Mouse (Mus musculus) bone marrow, adult 2 months (tissue): ENCODE data around the gene Cipc. TPM values are rescaled to one million over a fixed set of nuclear protein-coding genes. Genes with fewer than 3 reads are reported as not detected.
A peak's percentile ranks its signal among the peaks of the same experiment; 100 is the strongest.

Experiments
- H3K27ac ChIP-seq: fragments of 200-500 bp; 2 replicates; pipeline ENCODE4 v1.5.1; 2012; ENCODE audit warnings: low read depth, mild to moderate bottlenecking, control low read depth, inconsistent platforms, low read length; ENCODE audit not compliant: control insufficient read depth, poor library complexity, insufficient read depth
- H3K4me1 ChIP-seq: fragments of 200-500 bp; 2 replicates; pipeline ENCODE4 v1.6.1; 2011; ENCODE audit warnings: low read length; ENCODE audit not compliant: control insufficient read depth, insufficient read depth
- H3K4me3 ChIP-seq: fragments of 200-500 bp; replicated peaks from 2 replicates; pipeline ENCODE3; 2011; ENCODE audit warnings: mild to moderate bottlenecking, low read depth, low read length, control low read depth; ENCODE audit not compliant: control insufficient read depth
- CTCF ChIP-seq: fragments of 200-500 bp; IDR thresholded peaks from 2 replicates; pipeline ENCODE4 v1.5.1; 2011; ENCODE audit warnings: low read length, control low read depth; ENCODE audit not compliant: control insufficient read depth, insufficient read depth
- POLR2A ChIP-seq: fragments of 200-500 bp; IDR thresholded peaks from 2 replicates; pipeline ENCODE4 v1.6.1; 2011; ENCODE audit warnings: low read depth, mild to moderate bottlenecking, control low read depth, low read length, borderline replicate concordance; ENCODE audit not compliant: control insufficient read depth
- WGBS: fragments of 180-500 bp; shearing (Covaris S2); methylation state at CpG from one replicate; pipeline ENCODE4 v1.1.7; 2018; 5-methylcytosine and 5-hydroxymethylcytosine counted together
- polyA plus RNA-seq: library from polyadenylated mRNA; stranded (reverse); fragments of >200 nt; gene quantifications from 2 replicates; pipeline ENCODE4 v1.2.4, GENCODE M21; 2011; ENCODE audit warnings: low replicate concordance; ENCODE audit not compliant: missing spikeins, insufficient read depth, insufficient read length

The Cipc gene
- polyA plus RNA-seq, 1 experiment = 5.5 TPM

GRCm38 (mm10) chr12:86950161-86950960, 3.5 kb downstream of the Cipc start:
- TF ChIP-seq CTCF (no peak), POLR2A (no peak)
- 17% methylated on average over 16 of the region's 16 CpGs for WGBS
- peak overlapping the region; percentile 27 for H3K4me3 ChIP-seq
- H3K4me1 ChIP-seq = peaks cover 6% of the 10 kb centered on the region
- no peak overlapping the region for H3K27ac ChIP-seq

GRCm38 (mm10) chr12:86950961-86951360, 4.1 kb downstream of the Cipc start:
- H3K27ac ChIP-seq = no peak overlapping the region

GRCm38 (mm10) chr12:86952331-86952850, 5.5 kb downstream of the Cipc start:
- TF ChIP-seq POLR2A = no peak
- TF ChIP-seq CTCF = no peak
- no peak overlapping the region for H3K27ac ChIP-seq
- H3K4me3 ChIP-seq = no peak overlapping the region
- peaks cover 6% of the 10 kb centered on the region for H3K4me1 ChIP-seq
- 84% methylated on average over 10 of the region's 10 CpGs for WGBS

More at GRCm38 (mm10) chr12:86950961-86951360, 4.1 kb downstream of the Cipc start:
- H3K4me1 ChIP-seq = peaks cover 6% of the 10 kb centered on the region
- no peak for TF ChIP-seq POLR2A
- no peak for TF ChIP-seq CTCF
- no peak overlapping the region for H3K4me3 ChIP-seq
- WGBS = 88% methylated on average over 3 of the region's 3 CpGs

GRCm38 (mm10) chr12:86955894-86956293, 9.1 kb downstream of the Cipc start:
- 88% methylated on average over 2 of the region's 2 CpGs for WGBS
- Histone ChIP-seq H3K4me3 (no peak overlapping the region), H3K4me1 (peaks cover under 1% of the 10 kb centered on the region; the same call in 1 of the 2 replicates), H3K27ac (no peak overlapping the region)
- TF ChIP-seq POLR2A (no peak), CTCF (no peak)

- no peak overlapping the region for H3K4me3 ChIP-seq
- TF ChIP-seq CTCF (no peak), POLR2A (no peak)
- H3K4me1 ChIP-seq = no peaks in the 10 kb centered on the region
- WGBS = 92% methylated on average over 5 of the region's 5 CpGs
- no peak overlapping the region for H3K27ac ChIP-seq
These were observed 11.7 kb downstream of the Cipc start for GRCm38 (mm10) chr12:86958558-86958957.

GRCm38 (mm10) chr12:86959661-86960060, 12.8 kb downstream of the Cipc start:
- Histone ChIP-seq H3K27ac (no peak overlapping the region), H3K4me3 (no peak overlapping the region), H3K4me1 (no peaks in the 10 kb centered on the region)
- TF ChIP-seq CTCF (no peak), POLR2A (no peak)
- WGBS = 91% methylated on average over 5 of the region's 5 CpGs

- H3K4me3 ChIP-seq = no peak overlapping the region
- WGBS = 90% methylated on average over 15 of the region's 15 CpGs
- H3K4me1 ChIP-seq = no peaks in the 10 kb centered on the region
- no peak for TF ChIP-seq CTCF
- TF ChIP-seq POLR2A = no peak
- H3K27ac ChIP-seq = no peak overlapping the region
These were observed 13.3 kb downstream of the Cipc start for GRCm38 (mm10) chr12:86960138-86960537.

- Histone ChIP-seq H3K4me3 (no peak overlapping the region), H3K4me1 (no peaks in the 10 kb centered on the region), H3K27ac (no peak overlapping the region)
- 96% methylated on average over 3 of the region's 3 CpGs for WGBS
- TF ChIP-seq CTCF (no peak), POLR2A (no peak)
These were observed 14.0 kb downstream of the Cipc start for GRCm38 (mm10) chr12:86960791-86961335.
